Mouse (Mus musculus) mesoderm, embryonic 11.5 days (tissue): ENCODE measurements around the gene Auts2.

Source experiments
- DNase-seq: peaks from one replicate; pipeline ENCODE4 v3.0.0-alpha.2; 2012; ENCODE audit warnings: low read depth, low spot score

Auts2 gene

DNA sequence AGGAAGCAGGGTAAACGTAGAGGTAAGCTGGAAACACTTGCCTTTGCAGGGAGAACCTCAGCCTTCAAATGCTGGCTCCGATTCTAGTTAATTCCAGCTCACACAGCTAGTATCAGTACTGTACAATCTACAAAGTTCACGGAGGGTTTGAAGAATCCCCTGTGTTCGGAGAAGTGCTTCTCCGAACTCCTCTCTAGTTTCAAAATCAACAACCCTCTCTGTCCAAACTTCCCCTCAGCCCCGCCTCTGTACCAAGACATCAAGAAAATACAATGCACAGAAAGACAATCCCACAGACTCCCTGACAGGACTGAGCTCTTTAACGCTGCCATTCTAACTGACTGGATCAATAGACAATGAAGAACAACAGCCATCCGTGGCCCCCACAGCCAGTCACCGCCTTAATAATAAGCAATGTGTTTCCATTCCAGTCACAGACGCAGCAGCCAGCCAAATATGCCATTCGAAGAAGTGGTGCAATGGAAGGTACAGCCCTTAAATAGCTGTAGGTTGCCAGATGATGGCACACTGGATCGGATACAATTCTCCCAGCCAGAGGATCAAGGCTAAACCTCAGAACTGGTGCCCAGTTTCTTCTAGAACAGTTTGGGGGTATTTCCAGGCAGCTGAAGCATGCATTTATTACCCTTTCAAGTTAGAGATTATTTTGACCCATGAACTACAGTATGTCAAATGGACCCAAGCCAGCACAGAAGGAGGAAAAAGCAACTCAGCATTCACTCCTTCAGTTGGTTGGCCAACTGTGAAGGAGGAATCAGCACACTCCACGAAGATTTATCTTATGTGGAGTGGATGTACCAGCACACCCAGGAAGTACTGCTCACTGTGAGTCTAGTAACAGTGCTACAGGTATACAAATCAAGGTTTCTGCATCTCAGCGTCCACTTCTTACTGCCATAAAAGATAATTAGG, 151.0 kb downstream of the Auts2 start:
- DNase-seq = no peak

DNA sequence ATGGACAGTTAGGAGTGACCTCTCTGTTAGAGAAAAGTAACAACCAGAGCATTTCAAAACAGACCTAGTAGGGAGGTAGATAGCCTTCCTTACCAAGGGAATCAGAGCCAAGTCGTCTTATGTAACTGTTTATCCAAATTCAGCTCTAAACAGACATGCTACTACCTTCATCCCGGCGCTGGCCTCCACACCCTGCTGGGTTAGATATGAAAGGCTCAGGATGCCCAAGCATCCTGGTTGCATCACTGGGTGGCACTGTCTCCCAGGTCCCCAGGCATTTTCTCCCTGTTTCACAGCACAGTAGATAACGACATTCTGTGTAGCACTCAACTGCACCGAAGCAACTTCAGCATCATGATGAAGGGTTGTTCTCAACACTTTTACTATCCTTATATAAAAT, 154.4 kb downstream of the Auts2 start:
- no peak for DNase-seq

DNA sequence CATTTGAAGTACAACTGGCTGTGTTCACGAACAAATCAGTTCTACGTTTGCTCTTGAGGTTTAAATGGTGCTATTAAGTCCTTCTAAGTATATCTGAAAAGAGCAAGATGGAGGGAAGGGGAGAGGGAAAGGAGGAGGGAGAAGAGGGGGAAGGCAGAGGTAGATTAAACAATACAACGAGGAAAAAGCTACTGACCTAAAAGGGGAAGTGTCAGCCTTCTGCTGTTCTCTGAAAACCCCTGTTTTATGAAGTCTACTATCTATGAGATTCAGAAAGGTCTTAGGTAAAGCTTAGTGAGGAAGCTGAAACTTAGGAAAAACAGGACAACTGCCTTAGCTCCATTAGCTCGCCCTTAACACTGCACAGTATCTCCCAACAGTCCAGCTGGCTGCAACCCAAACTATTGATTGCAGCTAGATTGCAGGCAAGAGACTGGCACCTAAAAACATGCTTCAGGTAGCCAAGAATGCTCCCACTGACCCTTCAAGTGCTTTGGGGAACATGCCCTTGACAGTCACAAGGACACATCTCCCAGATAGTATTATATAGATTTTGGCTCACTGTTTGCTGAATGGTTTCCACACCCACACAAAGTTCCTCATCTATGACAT, 157.8 kb downstream of the Auts2 start:
- no peak for DNase-seq

DNA sequence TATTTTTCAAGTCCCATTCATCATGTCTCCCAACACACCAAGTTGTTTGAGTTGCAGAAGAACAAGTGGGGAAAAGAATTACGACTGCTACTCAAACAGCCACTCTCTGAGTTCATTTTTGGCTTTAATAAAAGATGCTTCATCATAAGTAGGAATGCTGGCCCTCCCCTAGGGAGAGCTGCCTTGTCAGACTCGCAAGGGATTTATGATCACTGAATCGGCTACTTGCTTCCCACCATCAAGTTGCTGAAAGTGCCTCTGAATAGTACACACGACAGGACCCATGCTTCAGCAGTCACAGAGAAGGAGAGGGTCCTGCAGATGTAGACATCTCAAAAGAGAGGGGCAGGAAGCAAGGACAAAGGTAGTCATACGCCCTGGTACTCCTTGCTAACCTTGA, 162.9 kb downstream of the Auts2 start:
- DNase-seq = peak; percentile 71

DNA sequence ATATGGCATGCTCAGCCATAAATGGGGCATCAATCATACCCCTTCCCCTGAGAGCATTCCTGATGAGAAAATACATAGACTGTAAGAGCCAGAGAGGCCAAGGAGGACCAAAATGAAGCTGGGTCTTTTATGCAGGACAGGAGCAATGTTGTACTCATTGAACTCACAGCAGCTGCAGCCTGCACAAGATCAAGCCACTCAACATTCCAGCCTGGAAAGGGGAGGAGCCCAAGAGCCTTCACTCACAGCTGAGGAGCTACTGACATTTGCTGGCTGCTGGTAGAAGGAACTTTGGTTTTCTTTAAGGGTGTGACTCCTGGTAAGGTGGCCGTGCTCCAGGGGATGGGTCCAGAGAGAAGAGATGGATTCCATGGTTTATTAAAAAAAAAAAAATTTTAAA, 164.2 kb downstream of the Auts2 start:
- no peak for DNase-seq

DNA sequence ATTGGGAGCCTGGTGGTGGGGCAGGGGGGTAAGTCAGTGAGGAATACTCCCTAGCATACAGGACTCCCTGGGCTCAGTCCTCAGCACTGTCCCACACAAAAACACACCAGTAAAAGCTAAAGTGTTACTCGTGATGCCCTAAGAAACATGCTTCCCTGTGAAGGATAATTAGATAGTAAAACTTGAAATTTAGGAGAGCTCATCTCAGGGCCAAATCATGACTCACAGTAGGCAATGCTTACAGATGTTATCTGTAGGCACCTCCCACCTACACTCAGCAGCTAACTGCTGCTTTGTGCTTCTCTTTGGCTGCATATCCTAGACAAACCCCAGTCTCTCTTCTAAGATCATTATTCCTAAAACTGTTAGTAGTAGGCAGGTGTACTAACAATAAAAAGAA, 168.0 kb downstream of the Auts2 start:
- no peak for DNase-seq

DNA sequence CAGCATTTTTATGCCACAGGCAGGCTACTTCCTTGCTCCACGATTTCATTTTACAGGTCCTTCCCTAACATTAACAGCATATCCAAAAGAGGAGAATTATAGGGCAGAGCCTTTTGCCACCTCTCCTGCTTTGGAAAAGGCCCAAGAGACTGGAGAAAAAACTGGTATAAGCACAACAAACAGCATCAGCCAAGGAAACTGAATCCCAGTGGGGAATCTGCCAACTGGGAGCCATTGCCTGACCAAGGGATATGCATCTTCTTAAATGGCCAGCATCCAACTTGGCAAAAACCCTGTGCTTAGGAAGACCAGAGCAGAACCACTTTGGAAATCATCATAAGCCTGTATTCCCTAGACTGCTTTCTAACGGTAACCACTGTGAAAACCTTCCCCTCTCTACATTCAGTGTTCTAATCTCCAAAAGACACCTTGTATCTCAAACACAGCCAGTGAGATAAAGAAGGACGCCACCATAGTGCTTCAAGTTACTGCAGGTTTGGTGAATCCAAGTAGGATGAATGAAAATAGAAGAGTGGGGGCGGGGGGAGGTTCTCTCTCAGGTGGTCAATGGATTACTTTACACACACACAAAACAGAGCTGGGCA, 169.6 kb downstream of the Auts2 start:
- no peak for DNase-seq

DNA sequence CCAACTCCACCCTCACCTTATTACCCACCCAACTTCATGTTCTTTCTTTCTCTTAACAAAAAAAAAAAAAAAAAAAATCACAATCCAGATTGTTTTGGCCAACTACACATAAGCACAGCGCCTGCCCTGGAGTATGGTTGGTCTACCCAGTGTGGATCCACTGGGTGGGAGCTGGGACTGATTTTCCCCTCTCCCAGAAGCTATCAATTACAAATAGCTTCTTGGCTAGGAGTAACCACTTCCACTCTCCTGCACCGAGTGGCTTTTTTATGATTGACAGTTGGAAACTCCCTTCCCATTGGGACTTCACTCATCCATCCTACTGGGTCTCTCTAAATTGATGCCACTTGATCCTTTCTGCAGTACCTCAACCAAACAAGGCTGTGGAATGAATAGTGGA, 170.5 kb downstream of the Auts2 start:
- no peak for DNase-seq

DNA sequence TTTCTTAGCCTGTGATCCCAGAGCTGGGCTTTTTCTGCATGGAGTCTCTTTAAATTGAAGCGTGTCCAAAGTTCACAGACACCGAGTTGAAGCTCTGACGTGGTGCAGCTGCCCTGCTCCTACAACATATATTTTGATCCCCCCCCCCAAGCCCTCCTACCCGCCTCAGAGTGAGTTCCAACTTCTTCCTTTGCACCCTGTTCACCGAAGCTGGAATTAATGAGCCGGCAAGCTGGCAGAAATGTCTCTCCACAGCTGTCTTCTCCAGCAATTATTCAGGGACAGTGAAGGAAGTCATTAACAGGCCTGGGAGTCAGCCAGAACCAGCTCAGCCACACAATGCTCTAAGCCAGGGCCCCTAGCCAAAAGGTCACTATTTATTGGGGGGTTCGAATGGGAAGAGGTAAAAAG, 174.5 kb downstream of the Auts2 start:
- DNase-seq = peak; percentile 77

DNA sequence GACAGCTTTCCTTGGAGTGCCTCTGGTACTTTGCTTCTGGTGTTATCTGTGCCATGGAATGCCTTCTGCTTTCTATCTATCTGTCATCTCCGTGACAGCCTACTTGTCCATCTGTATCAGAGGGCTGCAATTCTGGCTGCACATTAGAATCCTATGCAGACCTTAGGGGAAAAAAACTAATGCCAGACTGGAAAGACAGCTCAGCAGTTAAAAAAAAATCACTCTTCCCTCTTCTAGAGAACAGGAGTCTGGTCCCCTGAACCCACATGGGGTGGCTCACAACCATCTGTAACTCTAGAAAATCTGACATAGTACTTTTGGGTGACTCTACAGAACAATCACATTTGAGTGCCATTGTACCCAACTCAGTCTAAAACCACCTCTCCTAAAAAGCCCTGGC, 181.9 kb downstream of the Auts2 start:
- no peak for DNase-seq

DNA sequence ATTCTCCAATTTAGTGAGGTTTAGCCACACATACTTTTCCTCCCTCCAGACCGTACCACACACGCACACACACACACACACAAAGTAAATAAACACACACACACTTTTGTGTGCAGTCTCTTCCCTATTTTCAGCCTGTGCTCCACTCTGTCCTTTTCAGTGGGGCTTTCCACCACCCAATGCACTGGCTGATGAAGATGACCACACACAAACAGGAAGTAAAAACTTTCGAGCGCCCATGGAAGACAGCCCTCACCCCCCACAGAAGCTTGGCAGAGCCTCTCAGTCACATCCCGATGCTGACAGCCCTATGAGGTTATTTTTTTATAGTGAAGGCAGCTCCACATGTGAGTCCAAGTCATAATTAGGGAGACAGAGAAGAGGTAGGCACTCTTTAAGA, 185.4 kb downstream of the Auts2 start:
- no peak for DNase-seq

DNA sequence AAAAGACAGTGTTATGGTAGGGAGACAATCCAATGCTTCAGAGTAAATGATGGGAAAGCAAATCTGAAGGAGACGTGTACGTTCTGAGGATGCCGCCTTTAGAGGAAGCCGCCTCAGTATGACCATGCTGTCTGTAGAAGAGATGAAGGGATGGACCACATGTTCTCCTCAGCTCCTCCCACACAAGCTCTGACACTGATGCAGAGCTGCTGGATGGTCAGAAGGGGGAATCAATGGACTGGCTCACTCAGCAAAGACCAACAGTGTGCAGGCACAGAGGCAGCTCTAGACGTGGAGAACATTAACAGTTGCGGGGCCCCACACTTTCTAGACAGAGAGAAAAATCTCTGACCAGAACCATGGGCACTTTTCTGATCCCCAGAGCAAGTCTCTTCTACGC, 187.2 kb downstream of the Auts2 start:
- no peak for DNase-seq

DNA sequence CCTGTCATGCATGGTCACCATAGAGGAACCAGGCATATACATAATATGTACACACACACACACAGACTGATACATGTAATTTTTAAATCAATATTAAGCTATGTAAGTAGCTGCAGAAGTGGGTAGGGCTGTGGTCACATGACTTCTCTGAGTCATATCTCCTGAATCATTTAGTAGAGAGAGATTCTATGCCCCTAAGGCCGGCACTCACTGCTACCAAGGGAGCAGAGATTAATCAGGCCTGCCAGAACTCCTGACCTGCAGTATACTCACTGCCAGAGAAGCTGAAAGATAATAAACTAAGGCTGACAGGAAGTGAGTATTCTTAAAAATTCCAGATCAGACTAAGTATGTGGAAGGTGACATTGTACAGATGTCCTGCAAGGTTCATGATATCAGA, 190.7 kb downstream of the Auts2 start:
- DNase-seq = no peak

DNA sequence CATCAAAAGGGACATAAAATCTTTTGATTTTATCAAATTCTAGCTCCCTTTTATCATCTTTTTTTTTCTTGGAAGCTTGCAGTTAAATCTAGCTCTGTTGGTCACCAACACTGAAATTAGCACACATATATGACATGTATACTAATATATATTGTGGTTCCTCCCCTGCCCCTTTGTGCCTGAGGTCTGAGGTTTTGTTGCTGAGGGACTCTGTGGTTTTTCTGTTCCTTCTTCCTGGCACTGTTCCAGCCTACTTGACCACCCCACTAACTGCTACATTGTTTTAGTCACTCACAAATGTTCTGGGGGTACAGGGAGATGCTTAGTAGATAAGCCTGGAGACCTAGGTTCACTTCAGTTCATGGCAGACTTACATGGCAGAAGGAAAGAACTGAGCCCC, 192.0 kb downstream of the Auts2 start:
- DNase-seq = no peak

DNA sequence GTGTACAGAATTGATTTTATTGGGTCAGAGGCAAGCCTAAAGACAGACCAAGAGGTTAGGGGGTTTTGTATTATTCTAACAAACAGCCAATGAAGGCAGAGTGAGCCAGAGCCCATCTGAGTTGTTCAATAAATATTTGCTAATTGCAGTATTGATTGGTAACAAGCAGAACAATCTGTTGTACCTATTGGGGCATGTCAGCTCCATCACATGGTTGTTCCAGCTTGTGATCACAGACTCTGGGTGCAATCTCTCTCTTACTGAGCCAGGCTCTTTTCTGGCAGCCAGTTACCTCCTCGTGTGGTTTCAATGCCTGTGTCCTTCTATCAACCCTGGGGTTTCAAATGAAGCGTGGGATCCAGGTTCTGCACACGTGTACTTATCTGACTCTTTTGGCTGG, 201.8 kb downstream of the Auts2 start:
- no peak for DNase-seq

DNA sequence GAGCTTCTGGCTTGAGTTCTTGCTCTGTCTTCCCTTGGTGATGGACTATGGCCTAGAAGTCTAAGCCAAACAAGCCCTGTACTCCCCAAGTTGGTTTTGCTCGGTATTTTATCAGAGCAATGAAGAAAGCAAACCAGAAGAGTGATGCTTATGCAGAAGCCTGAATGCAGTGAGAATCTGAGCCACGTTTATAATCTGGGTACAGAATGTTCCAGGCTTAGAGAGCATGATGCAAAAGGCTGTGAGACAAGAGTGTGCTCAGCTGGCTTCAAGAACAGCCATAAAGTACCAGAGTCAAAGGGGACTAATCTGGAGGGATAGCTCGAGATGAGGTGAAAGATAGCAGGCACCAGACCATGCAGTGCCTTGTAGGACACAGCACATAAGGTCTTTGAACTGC, 205.5 kb downstream of the Auts2 start:
- DNase-seq = no peak

DNA sequence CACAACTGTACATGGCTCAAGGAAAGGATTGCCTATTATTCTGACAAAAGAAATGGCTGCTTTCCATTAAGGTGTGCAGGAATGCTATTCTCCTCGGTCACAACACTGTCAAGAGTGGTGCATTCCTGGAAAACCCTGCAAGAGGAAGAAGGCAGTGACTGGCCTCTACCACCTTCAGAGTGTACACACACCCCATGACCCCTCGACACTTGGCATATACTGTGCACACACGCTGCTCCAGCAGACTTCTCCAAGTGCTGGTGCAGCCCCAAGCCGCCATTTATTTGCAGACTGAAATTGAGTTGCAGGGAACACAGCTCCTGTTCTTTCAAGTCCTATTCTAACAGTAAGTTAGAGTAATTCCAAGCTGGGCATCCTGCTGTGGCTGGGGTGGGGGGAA, 207.4 kb downstream of the Auts2 start:
- no peak for DNase-seq

DNA sequence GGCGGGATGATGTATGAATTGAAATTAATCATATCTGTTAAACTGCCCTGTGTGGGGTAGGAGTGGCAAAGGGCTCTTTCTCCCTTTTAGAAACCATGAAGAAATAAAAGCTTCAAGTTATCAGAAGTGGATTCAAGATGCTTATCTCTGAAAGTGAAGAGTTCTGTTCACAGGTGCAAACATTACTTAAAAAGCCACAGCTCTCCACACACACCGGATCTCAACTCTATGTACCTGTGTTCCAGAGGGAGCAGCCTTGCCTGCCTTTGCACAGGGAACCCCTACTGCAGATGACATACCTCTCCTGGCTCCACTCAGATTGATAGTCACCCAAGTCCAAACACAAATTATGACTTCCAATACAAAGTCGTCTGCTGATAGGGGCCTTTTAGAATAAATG, 208.3 kb downstream of the Auts2 start:
- DNase-seq = no peak

DNA sequence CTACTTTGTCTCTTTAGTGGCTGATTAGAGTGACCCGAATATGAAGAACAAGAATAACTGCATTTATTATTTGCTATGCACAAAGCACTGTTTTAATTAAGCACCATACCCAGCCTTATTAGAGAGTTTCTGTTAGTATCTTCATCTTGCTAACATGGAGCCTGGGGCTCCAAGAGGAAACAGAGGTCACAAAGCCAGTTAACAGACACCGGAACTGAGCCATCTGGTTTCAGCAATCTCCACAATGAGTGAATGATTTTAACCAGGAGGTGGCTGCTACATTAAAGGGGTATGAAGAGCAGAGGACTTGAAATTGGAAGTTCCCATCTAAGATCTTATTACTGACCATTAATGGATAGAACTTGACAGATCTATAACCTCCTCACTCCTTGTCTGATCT, 209.4 kb downstream of the Auts2 start:
- DNase-seq = no peak

DNA sequence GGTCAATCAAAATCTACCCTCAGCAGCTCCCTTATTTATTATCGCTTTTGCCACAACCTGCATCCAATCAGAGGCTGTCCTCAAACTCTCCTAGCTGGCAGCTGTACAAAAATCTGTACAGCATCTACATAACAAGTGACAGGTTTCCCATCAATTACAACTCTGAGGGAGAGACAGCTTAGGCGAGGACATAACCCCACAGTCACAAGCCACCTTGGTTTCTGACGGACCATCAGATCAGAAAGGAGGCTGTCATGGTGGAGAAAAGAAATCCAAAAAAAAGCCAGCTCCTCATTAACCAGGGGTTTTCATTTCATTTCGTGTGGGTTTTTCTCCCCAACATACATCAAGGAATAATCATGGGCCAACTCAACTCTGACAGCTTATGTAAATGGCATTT, 210.6 kb downstream of the Auts2 start:
- no peak for DNase-seq

DNA sequence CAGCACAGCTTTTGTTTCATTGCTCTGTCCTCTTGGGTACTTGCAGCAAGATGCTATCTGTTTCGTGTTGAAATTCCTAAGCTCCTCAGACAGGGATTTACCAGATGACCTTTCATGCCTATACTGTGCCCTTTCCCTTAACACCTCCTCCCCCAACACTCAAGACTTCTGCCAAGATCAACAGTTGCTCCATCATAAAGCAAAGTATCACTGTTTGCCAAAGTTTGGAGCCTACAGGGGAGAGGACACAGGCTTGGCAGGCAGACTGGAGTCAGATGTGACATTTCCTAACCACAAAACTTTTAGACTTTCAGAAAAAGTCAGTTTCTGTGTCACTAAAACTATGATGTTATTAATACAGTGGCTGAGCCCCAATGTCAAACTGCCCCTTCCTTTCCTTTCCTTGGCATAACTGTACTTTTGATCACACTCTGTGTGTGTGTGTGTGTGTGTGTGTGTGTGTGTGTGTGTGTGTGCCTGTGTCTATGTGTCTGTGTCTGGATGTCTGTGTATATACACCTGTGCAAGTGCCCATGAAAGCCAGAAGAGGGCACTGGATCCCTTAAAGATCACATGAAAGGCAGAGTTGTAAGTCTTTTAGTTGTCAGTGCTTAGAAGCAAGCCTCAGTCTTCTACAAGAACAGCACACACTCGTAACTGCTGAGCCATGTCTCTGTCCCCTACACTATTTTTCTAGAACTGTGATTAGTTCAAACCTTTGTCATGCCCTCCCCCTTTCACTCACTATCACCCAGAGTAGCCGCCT, 213.8 kb downstream of the Auts2 start:
- no peak for DNase-seq

DNA sequence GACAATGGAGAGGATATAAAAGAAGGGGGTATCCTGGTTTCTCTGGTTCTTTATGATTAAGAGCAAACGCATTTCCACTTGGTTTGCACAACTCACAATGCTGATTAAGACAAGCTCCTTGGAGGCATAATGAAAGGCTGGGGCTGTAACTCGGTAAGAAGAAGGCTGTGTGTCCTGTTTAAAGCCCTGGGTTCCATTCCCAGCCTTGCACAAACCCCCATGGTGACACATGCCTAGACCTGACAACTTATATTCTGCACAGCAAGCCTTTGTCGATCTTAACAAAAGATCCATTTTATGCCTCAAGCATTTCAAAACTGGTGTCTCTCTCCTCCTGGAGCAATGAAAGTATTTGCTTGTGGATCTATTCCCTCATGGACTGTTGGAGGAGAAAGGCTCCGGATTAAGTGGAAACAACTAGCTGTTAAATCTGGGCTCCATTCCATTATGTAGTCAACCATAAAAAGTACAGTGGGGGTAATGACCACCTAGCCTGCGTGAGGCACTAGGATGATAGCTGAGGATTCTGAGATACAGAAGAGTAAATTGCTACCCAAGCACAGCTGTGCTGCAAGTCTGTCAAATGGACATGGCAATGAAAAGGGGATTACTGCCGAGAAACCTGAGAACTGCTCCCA, 218.8 kb downstream of the Auts2 start:
- no peak for DNase-seq
